Mouse (Mus musculus) heart, postnatal 0 days (tissue): Measurements from ENCODE around the gene Mras.

Source experiments
- CTCF ChIP-seq: IDR thresholded peaks from 2 replicates; pipeline ENCODE4 v1.5.1; 2016; ENCODE audit warnings: antibody characterized with exemption, control low read depth, low read depth
- EP300 ChIP-seq: IDR thresholded peaks from 2 replicates; pipeline ENCODE4 v1.6.1; 2016; ENCODE audit warnings: antibody characterized with exemption, low read depth

GRCm38 (mm10) chr9:99441647-99442433, 4.7 kb upstream of the Mras start:
- TF ChIP-seq CTCF (no peak), EP300 (no peak)
